Mouse (Mus musculus): ENCODE measurements at regions not wholly inside any gene's neighbourhood (a gene's known extent, or its start where the extent isn't known, plus 50 kb on each side); places are given as distances from the start of the nearest gene placed in this dataset.

DNA sequence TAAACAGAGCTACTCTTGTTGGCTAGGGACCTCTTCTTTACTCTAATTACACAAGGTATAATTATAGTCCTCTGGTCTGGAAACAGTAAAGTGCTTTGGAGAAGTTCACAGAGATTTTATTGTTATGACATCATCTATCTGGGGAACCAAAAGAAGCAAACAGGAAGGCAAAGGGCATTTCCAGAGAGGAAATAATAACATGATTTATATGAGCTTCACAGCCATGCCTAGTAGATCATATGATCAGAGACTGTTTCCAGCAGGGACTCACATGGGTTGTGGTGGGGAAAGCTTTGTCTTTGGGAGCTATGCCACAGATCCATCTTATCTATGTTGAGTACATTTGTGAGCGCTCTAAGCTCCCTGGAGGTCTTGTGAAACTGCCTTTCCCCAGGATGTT is 178.8 kb upstream of the Tle1 start:
- TF ChIP-seq POLR2A (IDR thresholded peaks at IDR 0.05; ENCODE audit: control insufficient read depth, low read depth, low read length) (no peak), CTCF (IDR thresholded peaks at IDR 0.05; ENCODE audit: control insufficient read depth, insufficient read depth, insufficient replicate concordance, low read depth, low read length) (no peak)

Data from testis, adult 2 months (tissue).